7 mouse cellular contexts compared by ENCODE assay signal in genomic region chr9:60687891-60688324, GRCm38 (mm10). TPM values are rescaled to one million over a fixed set of nuclear protein-coding genes. Genes with fewer than 3 reads are reported as not detected.
A peak's percentile ranks its signal among the peaks of the same experiment; 100 is the strongest.
DNase-seq lines count a peak whose midpoint lies in the region; ATAC-seq and TF ChIP-seq lines count a peak whose summit lies in the region.

Gene Lrrc49, minus strand, starts transcription at chr9:60688158.

- no peaks in the 10 kb centered on the region for H3K27me3 ChIP-seq in embryonic facial prominence, embryonic 10.5 days (replicated peaks; ENCODE audit: low read depth, poor library complexity, severe bottlenecking)
- H3K27me3 ChIP-seq in kidney, adult 2 months (replicated peaks; ENCODE audit: control insufficient read depth, insufficient read depth, low read length) = no peaks in the 10 kb centered on the region
- H3K27me3 ChIP-seq in limb, embryonic 12.5 days = no peaks in the 10 kb centered on the region
- H3K27me3 ChIP-seq in midbrain, embryonic 15.5 days (replicated peaks) = no peaks in the 10 kb centered on the region
- H3K27me3 ChIP-seq in spleen, adult 2 months (ENCODE audit: control insufficient read depth, insufficient read depth, low read length) = no peaks in the 10 kb centered on the region

- DNase-seq in adrenal gland, postnatal 14 days = peak; percentile 94
- DNase-seq in embryonic facial prominence, embryonic 10.5 days (ENCODE audit: low spot score) = peak; percentile 91
- peak; percentile 95 to 96 for DNase-seq in heart, adult 18-20 months
- DNase-seq in kidney, adult 2 months = peak; percentile 94
- peak; percentile 54 to 57 for DNase-seq in spleen, adult 2 months (ENCODE audit: low read depth in 1 of 2, low spot score in 2 of 2)

- TF ChIP-seq POLR2A in kidney, adult 2 months (IDR thresholded peaks at IDR 0.05; ENCODE audit: low read depth, low read length) = no peak
- no peak for TF ChIP-seq POLR2A in spleen, adult 2 months (IDR thresholded peaks at IDR 0.05; ENCODE audit: low read depth, low read length)

- peak within 1 kb of the TSS; percentile 65 for H3K4me2 ChIP-seq in limb, embryonic 12.5 days
- H3K4me2 ChIP-seq in midbrain, embryonic 15.5 days = peak within 1 kb of the TSS; percentile 61

- H3K9me3 ChIP-seq in embryonic facial prominence, embryonic 10.5 days = no peaks in the 10 kb centered on the region
- no peaks in the 10 kb centered on the region for H3K9me3 ChIP-seq in limb, embryonic 12.5 days
- H3K9me3 ChIP-seq in midbrain, embryonic 15.5 days = no peaks in the 10 kb centered on the region

- peak within 1 kb of the TSS; percentile 93 for H3K27ac ChIP-seq in embryonic facial prominence, embryonic 10.5 days (replicated peaks)
- peak within 1 kb of the TSS; percentile 8; the same call in 1 of the 2 replicates for H3K27ac ChIP-seq in kidney, adult 2 months (ENCODE audit: insufficient read depth, low read depth, low read length)
- peak within 1 kb of the TSS; percentile 83 for H3K27ac ChIP-seq in limb, embryonic 12.5 days
- H3K27ac ChIP-seq in midbrain, embryonic 15.5 days = peak within 1 kb of the TSS; percentile 98
- H3K27ac ChIP-seq in spleen, adult 2 months (ENCODE audit: insufficient read depth, low read length) = no peak within 1 kb of the TSS

- peak; percentile 87 for ATAC-seq in limb, embryonic 12.5 days (ENCODE audit: insufficient number of reproducible peaks, insufficient read depth, low FRiP score, low TSS enrichment, low read depth)
- peak; percentile 96 for ATAC-seq in midbrain, embryonic 15.5 days (replicated peaks)

- under 1% methylated on average over 21 of the region's 21 CpGs for whole genome bisulfite sequencing in embryonic facial prominence, embryonic 10.5 days
- under 1% methylated on average over 21 of the region's 21 CpGs for WGBS in kidney, adult 2 months
- under 1% methylated on average over 21 of the region's 21 CpGs for WGBS in limb, embryonic 12.5 days
- 0% methylated on average over 21 of the region's 21 CpGs for WGBS in midbrain, embryonic 15.5 days
- WGBS in spleen, adult 2 months = under 1% methylated on average over 21 of the region's 21 CpGs

- peaks cover 20% of the 10 kb centered on the region for H3K36me3 ChIP-seq in embryonic facial prominence, embryonic 10.5 days (replicated peaks)
- no peaks in the 10 kb centered on the region for H3K36me3 ChIP-seq in kidney, adult 2 months (ENCODE audit: control insufficient read depth, insufficient read depth, low read length)
- peaks cover 9% of the 10 kb centered on the region for H3K36me3 ChIP-seq in limb, embryonic 12.5 days
- peaks cover 11% of the 10 kb centered on the region for H3K36me3 ChIP-seq in midbrain, embryonic 15.5 days (replicated peaks)
- H3K36me3 ChIP-seq in spleen, adult 2 months (ENCODE audit: control insufficient read depth, insufficient read depth, low read length) = no peaks in the 10 kb centered on the region

- peak within 1 kb of the TSS; percentile 56 for H3K9ac ChIP-seq in limb, embryonic 12.5 days (replicated peaks)
- H3K9ac ChIP-seq in midbrain, embryonic 15.5 days = peak within 1 kb of the TSS; percentile 69

- no peak for TF ChIP-seq CTCF in kidney, adult 2 months (conservative IDR thresholded peaks at IDR 0.05; ENCODE audit: insufficient read depth, insufficient read length, low read depth, low read length)
- TF ChIP-seq CTCF in spleen, adult 2 months (IDR thresholded peaks at IDR 0.05; ENCODE audit: extremely low read depth, insufficient read depth, insufficient read length, insufficient replicate concordance) = no peak

- H3K4me3 ChIP-seq in embryonic facial prominence, embryonic 10.5 days = peak within 1 kb of the TSS; percentile 66
- H3K4me3 ChIP-seq in kidney, adult 2 months (ENCODE audit: insufficient read depth, low read depth, low read length) = peak within 1 kb of the TSS; percentile 53
- H3K4me3 ChIP-seq in limb, embryonic 12.5 days (replicated peaks) = peak within 1 kb of the TSS; percentile 64
- H3K4me3 ChIP-seq in midbrain, embryonic 15.5 days = peak within 1 kb of the TSS; percentile 74
- peak within 1 kb of the TSS; percentile 63 for H3K4me3 ChIP-seq in spleen, adult 2 months (ENCODE audit: extremely low read depth, insufficient read depth, insufficient read length)

- H3K4me1 ChIP-seq in embryonic facial prominence, embryonic 10.5 days = peaks cover 4% of the 10 kb centered on the region
- no peaks in the 10 kb centered on the region for H3K4me1 ChIP-seq in kidney, adult 2 months (ENCODE audit: control insufficient read depth, insufficient read depth, low read length)
- 0 out of 2 replicates have a peak, but pooled peaks cover 3% of the 10 kb centered on the region for H3K4me1 ChIP-seq in limb, embryonic 12.5 days (replicated peaks)
- peaks cover 31% of the 10 kb centered on the region for H3K4me1 ChIP-seq in midbrain, embryonic 15.5 days
- H3K4me1 ChIP-seq in spleen, adult 2 months (ENCODE audit: control insufficient read depth, insufficient read depth, insufficient read length) = no peaks in the 10 kb centered on the region

RNA-seq across cellular contexts. Expression of gene Lrrc49, which starts in this region (rescaled TPM):
- total RNA-seq in adrenal gland, postnatal 14 days (2021) = 21.0 and 24.2 TPM in 2 replicates
- polyA plus RNA-seq in embryonic facial prominence, embryonic 10.5 days (2016; fragmentation: Nextera tagmentation; extraction: Ambion mirVana) = 25.9 and 27.1 TPM in 2 replicates
- 1 to 10 TPM; 3.5 to 4.4 TPM for total RNA-seq in heart, adult 18-20 months (2021)
- 2.2 and 3.2 TPM in 2 replicates for polyA plus RNA-seq in kidney, adult 2 months (2012; rRNA removed)
- 20.3 and 21.7 TPM in 2 replicates for polyA plus RNA-seq in limb, embryonic 12.5 days (2016; fragmentation: Nextera tagmentation; extraction: Ambion mirVana)
- polyA plus RNA-seq in midbrain, embryonic 15.5 days (2015; fragmentation: Nextera tagmentation; extraction: Ambion mirVana) = 80.4 and 80.9 TPM in 2 replicates
- 0.42 and 0.65 TPM in 2 replicates for polyA plus RNA-seq in spleen, adult 2 months (2012; rRNA removed)

Comparison
In these comparisons a context has a peak if more than half of its experiments do, and no peak if none do; other contexts are left out.
1. Peak in DNase-seq and H3K4me3 ChIP-seq in spleen, adult 2 months; RNA of the gene not detected or under 1 TPM.